Mouse (Mus musculus): ENCODE measurements at regions not wholly inside any gene's neighbourhood (a gene's known extent, or its start where the extent isn't known, plus 50 kb on each side); places are given as distances from the start of the nearest gene placed in this dataset.
A peak's percentile ranks its signal among the peaks of the same experiment; 100 is the strongest.

DNA sequence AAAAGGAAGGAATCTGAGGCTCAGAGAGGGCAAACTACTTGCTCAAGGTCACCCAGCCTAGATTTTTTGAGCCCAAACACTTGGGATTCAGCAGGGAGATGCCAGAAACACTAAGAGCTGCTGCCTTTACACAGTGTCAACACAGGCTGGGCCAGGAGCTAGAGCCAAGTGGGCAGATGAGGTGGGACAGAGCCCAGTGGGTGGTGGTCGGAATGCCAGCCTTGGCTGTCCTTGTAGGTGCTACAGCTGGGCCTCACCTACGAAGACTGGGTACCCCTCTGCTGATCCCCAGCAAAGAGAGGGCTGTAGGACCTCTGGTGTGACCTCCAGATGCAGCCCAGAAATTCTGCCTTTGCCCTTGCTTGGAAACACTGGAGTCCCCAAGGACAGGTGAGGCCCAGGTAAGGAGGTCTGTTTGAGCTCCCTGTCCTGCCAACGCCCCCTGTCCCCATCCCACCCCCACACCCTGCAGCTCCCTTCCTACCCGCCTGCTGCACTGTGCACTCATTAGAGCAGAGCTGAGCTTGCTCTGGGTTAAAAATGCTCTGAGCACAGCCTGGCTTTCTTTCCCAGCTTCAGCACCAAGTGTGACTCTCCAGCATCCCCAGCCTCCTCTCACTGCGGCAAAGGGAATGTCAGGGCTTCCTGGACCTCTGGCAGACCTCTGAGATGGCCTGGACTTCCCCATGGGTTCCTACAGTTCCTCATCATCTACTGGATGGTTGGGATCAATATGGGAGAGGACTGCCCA lies 76.2 kb downstream of the Cstad start:
- DNase-seq, result no peak

DNA sequence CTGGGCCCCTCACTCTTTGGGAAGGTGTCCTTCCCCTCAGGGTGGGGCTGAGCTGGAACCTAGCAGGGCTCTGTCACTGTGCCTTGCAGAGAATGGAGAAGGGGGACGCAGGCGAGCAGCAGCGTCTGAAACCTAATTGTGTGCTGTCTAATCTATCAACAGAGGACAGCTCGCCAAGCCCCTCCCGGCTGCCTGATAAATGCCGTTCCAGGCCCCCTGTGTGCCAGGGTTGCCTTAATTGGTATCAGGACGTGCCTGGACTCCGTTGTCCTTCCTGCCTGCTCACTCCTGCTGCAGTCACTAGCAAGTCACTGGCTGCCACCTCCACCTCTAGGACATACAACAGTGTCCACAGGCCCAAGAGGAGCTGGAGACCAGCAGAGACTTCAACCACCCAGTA lies 72.6 kb downstream of the Cstad start:
- no peak for DNase-seq

DNA sequence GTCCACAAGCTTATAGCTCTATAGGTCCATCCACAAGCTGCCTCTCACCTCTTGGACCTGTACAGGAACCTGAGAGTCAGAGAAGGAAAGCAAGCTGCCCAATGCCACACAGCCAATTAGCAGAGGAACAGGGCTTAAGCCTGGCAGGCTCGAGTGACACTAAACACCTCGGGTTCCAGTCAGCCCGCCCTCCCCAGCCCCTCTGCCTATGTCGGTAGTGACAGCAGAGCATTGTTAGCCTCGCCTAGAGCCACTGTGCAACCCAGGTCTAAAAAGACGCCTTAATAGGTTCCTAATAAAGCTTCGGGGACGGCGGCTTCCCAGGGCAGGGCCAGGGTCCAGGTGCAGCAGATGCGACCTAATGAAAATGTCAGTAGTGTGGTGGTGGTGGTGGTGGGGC lies 66.3 kb downstream of the Cstad start:
- no peak for DNase-seq

DNA sequence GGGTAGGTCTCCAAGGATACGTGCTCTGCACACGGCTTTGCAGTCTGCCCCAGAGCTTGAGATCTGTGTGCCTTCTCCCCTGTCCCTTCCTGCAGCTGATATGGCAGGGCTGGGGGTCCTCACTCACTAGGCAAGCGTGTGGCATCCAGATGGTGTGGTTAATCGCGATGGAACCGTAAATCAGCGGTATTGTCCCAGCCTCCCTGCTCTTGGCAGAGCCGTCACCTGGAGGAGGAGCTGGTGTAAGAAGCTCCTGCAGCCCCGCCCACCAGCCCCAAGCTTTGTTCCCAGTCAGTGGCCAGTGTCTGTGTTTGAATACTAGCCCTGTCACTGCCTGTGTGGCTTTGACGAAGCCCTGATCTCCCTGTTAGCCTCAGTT lies 65.8 kb downstream of the Cstad start:
- DNase-seq, result peak; percentile 46

GRCm38 (mm10) chr2:30659836-30660612 lies 65.2 kb downstream of the Cstad start:
- no peak for DNase-seq

- DNase-seq, result peak; percentile 90
Observed at GRCm38 (mm10) chr2:30658844-30659555, 64.2 kb downstream of the Cstad start.

Data from lung, postnatal 10 days (tissue).